Mouse (Mus musculus) inflammation-experienced regulatory T-cells, adult 6 months (primary cell): ENCODE results near the gene Phb2. TPM values are rescaled to one million over a fixed set of nuclear protein-coding genes. Genes with fewer than 3 reads are reported as not detected.
"Not testable (repeated sequence)": the region's sequence is repeated elsewhere in the genome, so short reads cannot be mapped to it uniquely, and the experiment has no call there.

Experiments
- ATAC-seq: one replicate; pipeline ENCODE4 v1.8.0; 2017
- polyA plus RNA-seq, 3 experiments: library from polyadenylated mRNA; unstranded; fragments of 100-300 nt; shearing (Covaris generic); gene quantifications; one replicate each; pipeline ENCODE4 v1.2.1; 2017

Phb2 gene
- 10 to 100 TPM; 60.8 to 70.7 (median 70.0) TPM for polyA plus RNA-seq

DNA sequence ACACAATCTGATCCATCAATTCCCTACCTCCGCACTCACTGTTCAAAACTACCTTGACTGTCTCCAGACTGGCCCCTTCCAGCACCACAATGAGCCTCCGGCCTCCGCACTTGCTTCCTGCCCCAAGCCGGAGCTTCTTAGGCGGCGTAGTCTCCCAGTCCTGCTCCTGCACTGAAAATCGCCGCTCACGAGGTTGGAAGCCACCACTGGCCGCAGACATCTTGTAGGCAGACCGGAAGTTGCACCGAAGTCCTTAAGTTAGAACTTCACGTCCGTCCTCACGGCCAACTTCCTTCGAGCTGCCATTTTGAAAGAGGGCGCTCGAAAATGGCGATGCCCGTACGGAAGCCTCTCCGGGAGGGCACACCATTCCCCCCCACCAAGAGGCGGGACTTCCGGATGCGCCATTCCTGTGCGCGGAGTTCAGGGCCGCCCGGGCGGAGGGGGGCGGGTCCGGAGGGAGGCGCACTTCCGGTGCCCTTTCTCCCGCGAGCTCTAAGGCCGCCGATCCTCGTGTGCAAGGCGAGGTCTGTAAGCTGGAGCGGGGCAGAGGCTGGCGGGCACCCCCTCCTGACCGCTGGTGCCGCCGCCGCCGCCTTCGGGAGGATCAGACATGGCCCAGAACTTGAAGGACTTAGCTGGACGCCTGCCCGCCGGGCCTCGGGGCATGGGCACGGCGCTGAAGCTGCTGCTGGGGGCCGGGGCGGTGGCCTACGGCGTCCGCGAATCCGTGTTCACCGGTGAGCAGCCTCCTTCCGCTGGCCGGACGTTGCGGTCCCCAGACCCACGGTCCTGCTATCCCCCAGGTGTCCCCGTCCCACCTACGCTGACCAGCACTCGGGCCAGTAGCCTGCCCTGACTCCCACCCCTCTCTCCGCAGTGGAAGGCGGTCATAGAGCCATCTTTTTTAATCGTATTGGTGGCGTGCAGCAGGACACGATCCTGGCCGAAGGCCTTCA lies at the start of gene Phb2, which contains the start of gene Emg1:
Gene Phb2 (plus strand): TSS at position 513 of the 959 bp plus-strand sequence.
Gene Emg1 (minus strand): TSS at position 355 of the 959 bp plus-strand sequence.
- ATAC-seq = peak; percentile 93

DNA sequence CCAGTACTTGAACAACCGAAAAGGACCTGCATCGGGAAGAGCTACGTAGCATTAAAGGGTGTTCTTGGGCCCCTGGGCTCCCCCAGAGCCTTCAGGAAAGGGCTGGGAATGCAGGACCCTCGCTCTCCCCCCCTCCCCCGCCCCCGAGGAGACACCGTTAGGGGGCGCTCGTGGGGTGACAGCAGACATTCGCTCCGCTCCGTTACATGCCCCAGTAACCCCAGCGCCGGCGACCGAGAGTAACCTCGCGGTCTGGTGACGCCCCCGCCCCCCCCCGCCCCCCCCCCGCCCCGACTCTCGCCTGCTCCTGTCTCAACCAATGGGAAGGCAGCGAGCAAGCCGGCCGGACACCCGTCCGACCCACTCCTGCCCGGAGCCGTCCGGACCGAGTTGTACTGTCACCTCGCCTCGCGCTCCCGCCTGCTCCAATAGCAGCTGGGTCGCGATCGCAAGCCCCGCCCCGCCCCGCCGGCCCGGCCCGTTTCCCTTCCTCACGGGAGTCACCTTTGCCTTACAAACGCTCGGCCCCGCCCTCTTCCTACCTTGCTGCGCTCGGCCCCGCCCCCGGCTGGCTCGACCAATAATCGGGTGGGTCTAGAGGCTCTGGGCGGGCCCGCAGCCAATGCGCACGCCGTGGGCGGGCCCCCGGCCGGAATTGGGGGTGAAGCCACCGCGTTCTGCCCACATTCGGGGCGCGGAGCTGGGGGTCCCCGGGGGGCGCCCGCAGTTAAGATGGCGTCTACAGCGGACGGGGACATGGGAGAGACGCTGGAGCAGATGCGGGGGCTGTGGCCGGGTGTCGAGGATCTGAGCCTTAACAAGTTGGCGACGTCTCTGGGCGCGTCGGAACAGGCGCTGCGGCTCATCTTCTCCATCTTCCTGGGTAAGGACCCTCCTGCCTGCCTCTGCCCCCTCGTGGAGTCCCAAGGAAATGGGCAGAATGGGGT lies 49.4 kb upstream of the Phb2 start, which contains the start of gene Lpcat3:
Gene Lpcat3 (plus strand): TSS at position 551 of the 947 bp plus-strand sequence.
- peak; percentile 99 for ATAC-seq

DNA sequence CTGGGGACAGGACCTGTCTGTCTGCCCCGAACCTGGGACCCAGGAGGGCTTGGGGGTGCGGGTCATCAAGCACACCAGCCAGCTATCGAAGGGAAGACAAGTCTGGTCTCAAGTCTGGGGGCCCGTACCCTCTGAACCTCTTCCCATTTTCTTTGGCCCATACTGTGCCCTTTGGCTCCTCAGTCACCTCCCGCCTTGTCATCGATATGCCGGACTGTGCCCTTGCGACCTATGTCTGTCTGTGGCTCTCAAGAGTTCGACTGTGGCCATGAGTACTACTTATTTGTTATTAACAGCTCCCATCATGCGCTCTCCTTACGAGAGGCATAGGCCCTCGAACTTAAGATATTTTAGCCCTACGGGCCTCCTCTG lies 48.7 kb upstream of the Phb2 start:
- ATAC-seq = no peak

DNA sequence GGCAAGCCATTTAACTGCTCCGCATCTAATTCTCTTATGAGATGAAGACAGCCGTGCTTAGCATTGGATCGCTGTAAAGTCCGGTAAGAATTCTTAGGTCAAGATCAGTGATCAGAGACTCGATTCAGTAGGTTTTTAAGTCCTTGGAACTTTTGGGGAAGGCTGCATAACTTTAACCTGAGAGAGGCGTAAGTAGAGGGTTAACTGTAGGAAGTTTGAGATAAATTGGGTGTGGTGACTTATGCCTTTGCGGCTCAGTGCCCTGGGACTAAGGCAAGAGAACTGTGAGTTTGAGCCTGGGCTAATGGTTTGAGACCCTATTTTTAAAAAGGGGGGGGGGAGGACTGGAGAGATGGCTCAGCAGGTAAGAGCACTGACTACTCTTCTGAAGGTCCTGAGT lies 47.9 kb upstream of the Phb2 start:
- no peak for ATAC-seq

DNA sequence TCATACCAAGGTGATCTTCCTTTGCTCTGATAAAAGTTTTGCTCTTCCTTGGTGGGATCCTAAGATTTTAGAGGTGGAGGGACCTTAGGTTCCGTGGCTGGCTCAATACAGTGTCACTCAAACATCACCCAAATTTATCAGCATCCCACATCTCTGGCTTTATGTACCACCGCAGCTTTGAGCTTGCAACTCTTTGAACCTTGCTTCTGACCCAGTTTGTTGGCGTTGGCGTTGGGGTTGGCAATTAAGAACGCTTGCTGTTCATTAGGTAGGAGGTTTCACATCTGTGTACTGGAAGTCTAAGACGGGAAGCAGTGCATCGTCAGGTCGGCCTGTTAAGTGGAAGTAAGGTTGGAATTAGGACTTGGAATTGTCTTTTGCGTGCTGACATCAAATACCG lies 47.1 kb upstream of the Phb2 start:
- ATAC-seq = no peak

DNA sequence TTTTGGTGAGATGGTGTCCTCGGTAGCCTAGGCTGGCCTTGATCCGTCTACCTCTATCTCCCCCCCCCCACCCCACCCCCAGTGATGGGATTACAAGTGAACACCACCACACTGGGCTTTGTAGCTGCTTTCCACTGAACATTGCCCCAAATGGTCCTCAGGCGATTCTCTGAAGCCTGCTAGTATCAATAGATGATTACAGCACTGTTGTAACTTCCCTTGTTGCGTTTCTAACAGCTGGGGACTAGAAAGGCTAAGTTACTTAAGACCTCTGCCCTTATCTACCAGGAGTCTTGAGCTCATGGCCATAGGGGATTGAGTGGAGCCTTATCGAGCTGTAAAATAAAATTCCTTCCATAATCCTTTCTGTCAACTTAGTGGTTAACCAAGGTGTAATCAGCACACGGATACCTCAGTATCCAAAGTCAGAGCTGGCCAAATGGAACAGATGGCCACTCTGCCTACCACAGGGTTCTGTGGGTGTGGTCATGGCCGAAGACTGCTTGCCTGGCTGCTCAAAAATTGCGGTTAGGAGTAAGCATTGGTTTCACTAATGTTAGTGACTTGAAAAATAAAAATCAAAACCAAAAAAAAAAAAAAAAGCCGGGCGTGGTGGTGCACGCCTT lies 42.8 kb upstream of the Phb2 start:
- ATAC-seq = no peak

DNA sequence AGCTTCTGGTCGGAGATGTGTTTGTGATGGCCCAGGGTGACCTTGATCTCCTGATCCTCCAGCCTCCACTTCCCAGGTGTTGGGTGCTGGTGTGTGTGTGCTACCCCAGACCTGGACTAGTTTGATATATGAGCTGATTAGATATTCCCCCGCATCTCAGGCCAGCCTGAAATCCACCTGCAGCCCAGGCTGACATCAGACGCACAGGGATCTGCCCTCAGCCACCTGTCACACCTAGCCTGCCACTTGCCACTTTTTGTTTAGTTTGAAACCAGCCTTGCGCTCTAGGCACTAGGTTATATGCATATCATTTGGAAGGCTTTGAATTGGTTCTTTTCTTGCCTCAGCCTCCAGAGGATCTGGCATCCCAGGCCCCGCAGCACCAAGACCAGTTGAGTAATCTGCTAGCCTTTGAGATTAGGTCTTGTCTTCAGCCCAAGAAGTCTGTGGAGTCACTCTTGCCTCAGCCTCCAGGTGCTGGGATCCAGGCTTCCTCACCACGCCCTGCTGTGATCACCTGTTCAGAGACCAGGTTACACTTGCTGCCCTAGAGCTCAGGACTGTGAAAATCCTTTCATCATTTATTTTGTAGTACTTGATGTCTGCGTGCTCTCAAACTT lies 41.7 kb upstream of the Phb2 start:
- ATAC-seq = no peak

DNA sequence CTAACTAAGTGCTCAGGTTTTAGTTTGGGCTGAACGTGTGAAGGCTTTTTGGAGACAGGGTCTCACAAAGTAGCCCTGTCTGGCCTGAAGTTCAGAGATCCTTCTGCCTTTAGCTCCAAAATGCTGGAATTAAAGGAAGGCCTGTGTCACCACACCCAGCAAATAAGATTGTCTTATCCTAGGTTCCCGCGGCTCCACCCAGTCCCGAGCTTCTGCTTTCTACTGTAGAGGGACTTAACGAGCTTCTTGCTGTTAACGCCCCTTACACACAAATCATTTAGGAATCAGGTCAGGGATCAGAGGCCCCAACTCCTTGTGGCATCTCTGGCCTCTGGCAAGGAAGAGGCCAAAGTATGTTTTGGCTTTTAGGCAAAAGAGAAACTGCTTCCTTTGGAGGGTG lies 40.0 kb upstream of the Phb2 start:
- ATAC-seq = no peak

DNA sequence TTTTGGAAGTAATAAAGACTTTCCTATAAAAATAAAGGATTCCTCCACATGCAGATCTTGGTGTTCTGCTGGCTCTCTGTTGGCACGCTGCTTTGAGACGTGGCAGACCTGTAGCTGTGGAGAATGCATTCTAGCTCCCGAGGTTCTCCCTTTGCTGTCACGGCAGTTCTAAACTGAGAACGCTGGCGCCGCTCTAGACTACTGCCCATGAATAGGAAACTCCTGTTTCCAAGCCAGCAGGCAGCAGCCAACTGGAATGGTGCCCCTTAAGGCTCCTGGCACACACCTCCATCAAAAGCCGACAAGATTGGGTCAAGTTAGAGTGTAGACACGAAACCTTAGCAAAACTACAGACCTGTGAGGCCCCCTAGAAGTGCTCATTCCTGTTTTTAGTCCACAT lies 38.5 kb upstream of the Phb2 start:
- no peak for ATAC-seq

DNA sequence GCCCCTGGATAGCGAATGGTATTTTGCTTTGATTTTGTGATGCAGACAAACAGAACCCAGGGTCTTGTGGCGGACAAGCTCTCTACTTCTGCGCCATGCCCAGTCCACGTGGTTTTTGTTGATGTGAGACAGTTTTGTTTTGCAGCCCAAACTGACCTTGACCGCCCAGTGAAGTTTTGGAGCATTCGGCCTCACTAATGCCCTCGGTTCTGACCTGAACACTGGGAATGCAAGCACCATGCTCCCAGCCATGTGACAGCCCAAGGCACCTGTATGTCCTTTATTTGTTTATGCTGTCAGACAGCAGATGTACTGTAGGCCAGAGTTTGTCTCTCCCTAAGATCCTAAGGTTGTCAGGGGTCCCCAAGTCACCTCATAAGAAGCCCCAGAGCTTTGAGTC lies 37.5 kb upstream of the Phb2 start:
- ATAC-seq = no peak

DNA sequence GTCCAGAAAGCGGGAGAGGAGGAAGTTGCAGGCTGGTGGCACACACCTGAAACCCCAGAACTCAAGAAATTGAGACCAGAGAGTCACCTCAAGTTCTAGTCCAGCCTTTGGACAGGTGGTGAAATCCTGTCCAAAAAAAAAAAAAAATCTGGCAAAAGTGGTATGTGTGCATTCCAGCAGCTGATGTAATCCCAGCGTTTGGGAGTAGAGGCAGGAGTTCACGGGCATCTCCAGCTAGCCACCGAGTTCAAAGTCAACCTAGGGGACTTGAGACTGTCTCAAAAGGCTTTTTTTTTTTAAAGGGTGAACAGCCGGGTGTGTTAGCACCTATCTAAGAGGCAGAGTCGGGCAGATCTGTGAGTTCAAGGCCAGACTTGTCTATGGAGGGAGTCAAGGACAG lies 36.0 kb upstream of the Phb2 start:
- ATAC-seq = no peak

DNA sequence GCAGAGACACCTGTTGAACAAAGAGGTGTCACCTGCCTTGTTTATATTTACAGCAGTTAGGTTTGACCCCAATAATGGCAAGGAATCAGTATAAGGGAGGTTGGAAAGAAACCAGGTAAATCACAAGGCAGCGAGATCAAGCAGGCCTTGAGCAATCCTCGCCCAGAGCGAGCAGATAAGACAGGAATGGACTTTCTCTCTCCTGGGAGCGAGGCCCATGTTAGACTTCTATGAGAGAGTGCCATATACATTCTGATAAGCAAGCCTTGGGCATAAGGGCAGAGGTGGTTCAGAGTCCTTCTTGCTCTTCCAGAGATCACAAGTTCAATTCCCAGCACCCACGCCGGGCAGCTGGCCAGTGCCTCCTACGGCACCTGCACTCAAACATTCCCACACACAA lies 33.4 kb upstream of the Phb2 start:
- no peak for ATAC-seq

DNA sequence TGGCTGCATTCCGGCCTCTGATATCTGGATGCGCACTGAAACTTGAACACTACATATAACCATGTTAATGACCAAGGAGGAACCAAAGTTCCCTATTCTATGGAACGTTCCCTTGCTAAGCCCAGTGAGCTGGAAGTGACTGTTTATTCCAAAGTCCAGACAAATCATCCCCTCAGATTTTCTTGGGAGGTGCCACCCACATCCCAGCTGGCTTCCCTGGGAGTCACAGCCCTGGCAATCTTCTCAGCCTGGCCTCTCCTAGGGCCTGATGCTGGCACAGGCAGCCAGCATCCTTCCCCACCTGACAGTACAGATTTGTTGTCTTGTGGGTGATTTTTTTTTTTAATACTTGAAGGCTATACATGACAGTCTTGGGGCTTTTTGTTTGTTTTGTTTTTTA lies 32.6 kb upstream of the Phb2 start:
- ATAC-seq = no peak

DNA sequence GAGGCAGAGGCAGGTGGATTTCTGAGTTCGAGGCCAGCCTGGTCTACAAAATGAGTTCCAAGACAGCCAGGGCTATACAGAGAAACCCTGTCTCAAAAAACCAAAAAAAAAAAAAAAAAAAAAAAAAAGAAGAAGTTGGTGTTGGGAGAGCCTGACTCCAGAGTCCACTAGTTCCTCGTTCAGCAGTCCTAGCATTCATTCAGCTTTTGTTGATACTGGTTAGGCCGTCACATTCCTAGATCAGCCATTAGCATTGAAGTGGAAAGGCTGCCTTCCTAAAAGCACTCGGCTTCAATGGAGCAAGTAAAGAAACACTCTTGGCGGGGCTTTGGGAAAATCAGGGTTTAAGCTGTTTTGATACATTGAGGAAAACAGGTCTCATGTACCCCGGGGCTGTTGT lies 29.8 kb upstream of the Phb2 start:
- ATAC-seq = not testable (repeated sequence)

DNA sequence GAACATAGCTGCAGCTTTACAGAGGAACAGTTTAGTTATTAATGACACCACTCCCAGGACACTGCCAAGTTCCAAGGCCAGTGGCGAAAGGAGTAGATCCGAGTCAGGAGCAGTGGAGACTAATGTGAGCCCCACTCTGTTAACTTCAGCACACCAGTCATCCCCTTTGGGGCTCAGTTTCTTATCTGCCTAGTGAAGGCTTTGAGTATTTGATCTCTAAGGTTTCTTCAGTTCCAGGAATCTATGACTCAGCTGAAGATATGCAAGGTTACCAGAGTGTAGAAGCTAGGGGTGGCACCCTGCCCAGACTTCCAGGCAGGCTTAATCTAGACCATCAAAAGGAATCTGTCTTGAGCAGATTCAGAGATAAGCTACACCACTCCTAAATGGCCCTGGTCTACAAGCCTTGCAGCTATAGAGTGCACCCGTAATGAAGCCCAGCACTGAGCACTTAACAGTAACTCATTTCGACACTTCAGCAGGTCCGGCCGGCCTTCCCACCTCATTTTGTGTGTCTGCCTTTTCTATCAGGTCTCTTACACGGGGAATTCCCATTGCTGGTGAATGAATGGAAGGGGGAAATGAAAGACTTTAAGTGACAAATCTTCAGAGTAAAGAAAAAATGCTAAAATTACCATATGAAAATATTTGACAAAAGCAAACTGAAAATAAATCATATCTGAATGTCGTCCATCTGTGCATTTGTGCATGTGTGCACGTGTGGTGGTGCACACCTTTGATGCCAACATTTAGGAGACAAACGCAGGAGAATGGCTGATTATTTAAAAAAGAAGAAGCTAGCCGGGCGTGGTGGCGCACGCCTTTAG lies 28.3 kb upstream of the Phb2 start:
- ATAC-seq = peak; percentile 56

DNA sequence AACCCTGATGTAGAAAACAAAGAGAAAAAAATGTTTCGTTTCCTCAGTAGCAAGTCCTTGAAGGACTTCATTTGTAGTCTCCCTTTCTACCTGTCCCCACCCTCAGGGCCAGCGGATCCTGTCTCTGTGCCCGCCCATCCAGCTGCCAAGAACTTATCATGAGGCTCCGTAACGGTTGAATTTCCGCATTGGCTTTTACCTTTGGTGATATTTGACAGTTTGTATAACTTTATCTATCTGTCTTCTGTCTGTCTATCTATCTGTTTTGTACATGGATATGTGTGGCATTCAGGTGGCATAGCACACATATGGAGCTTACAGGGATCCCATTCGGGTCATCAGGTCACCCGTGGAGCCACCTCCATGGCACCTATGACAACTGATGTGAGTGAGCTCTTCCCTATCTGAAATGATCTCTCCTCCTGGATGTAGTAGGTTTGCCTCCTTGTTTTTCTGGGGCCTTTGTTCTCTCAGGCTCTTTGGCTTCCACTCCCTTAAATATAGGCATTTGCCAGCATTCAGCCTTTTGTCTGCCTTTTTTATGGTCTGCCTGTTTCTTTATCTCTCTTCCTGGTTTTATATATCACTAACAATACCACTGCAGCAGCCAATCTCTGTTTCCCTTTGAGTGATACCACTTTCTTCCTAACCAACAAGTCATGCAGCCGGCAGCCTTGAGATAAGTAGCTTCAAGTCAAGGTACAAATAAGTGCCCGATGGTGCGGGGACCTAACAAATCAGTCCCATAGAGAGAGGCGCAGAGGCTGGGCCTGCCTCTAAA lies 26.3 kb upstream of the Phb2 start:
- ATAC-seq = no peak

DNA sequence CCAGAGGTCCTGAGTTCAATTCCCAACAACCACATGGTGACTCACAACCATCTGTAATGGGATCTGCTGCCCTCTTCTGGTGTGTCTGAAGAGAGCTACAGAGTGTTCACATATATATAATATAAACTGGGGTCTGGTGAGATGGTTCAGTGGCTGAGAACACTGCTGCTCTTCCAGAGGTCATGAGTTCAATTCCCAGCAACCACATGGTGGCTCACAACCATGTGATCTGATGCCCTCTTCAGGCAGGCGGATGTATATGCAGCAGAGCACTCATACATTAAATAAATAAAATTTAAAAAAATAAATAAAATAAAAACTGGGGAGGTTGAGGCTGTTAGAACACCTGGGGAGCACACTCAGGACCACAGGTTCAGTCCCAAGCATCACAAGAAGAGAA lies 25.5 kb upstream of the Phb2 start:
- ATAC-seq = not testable (repeated sequence)

DNA sequence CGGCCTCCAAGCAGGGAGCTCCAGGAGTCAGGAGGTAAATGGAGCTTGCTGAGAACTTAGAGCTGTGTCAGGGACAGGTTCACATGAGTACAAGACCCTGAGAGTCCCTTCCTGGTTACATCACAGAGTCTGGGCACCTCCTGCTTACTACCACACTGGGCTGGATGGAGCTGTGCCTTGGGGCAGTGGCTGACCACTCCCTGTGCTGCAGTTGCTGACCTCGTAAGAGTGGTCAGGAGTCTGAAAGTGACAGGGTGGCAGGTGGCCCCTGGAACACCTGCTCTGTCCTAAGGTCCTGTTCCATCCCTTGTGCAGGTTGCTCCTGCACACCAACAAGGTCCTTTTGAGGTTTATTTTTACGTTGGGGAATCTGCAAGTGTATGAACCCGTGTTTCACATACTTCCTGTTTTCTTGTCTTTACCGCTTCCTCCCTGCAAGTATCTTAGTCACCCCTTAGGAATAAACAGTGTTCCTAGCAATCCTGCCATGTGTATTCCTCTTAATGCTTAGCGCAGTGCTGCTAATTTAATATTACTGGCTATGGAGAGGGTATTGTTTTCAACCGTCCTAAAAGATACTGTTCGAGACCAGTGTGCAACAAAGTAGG lies 23.9 kb upstream of the Phb2 start:
- ATAC-seq = no peak

DNA sequence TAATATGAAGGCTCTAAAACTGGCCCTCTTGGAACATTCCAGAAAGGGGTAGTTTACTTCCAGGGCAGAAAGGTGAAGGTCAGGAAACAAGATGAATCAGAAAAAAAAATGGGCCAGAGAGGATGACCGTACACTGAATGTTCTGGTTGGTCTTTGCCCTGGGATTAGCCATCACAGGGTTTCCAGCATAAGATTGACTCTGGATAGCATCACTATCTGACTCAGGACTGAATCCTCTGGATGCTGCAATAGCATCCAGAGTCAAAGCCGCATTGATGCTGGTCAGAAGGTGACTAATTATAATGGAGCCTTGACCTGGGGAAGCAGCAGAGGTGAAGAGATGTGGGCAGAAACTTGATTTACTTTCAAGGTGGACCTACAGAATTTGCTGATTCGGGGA lies 23.1 kb upstream of the Phb2 start:
- no peak for ATAC-seq

DNA sequence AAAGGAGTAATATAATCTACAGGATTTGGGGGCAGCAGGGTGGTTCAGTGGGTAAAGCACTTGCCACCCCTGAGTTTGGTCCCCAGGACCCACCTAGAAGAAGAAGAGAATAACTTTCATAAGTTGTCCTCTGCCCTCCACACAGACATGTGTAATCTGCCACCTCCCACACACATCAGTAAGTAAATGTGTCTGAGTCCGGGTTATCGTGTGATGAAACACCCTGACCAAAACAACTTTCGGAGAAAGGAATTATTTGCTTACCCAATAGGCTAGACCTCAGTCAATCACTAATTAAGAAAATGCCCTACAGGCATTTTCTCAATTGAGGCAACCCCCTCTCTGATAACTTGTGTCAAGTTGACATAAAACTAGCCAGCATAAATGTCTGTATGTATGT lies 21.6 kb upstream of the Phb2 start:
- ATAC-seq = no peak
